Mouse (Mus musculus) embryonic fibroblast, embryonic 13.5 days (primary cell): ENCODE results near the gene Trim15.
A peak's percentile ranks its signal among the peaks of the same experiment; 100 is the strongest.

Source experiments
- CTCF ChIP-seq: IDR thresholded peaks from 2 replicates; pipeline ENCODE4 v1.5.1; 2011; ENCODE audit warnings: mild to moderate bottlenecking, control low read depth, low read length, moderate library complexity, borderline replicate concordance; ENCODE audit not compliant: insufficient read depth
- POLR2A ChIP-seq: IDR thresholded peaks from 2 replicates; pipeline ENCODE4 v1.6.1; 2011; ENCODE audit warnings: low read depth, mild to moderate bottlenecking, control low read depth, low read length, moderate library complexity

GRCm38 (mm10) chr17:36915076-36915475, 48.1 kb upstream of the Trim15 start:
- TF ChIP-seq POLR2A (no peak), CTCF (peak; percentile 84; the same call in 1 of the 2 replicates)
